Mouse (Mus musculus) brown adipose tissue, adult 24 weeks (tissue): Measurements from ENCODE around the gene Naa15. TPM values are rescaled to one million over a fixed set of nuclear protein-coding genes. Genes with fewer than 3 reads are reported as not detected.
A peak's percentile ranks its signal among the peaks of the same experiment; 100 is the strongest.

Source experiments
- H3K27ac ChIP-seq: fragments of 200-500 bp; replicated peaks from 2 replicates; pipeline ENCODE4 v1.5.1; 2012; ENCODE audit warnings: low read depth, mild to moderate bottlenecking, low read length
- H3K4me1 ChIP-seq: fragments of 200-500 bp; 2 replicates; pipeline ENCODE4 v1.6.1; 2012; ENCODE audit warnings: low read length, mixed read lengths; ENCODE audit not compliant: control insufficient read depth, insufficient read depth, insufficient read length
- H3K4me3 ChIP-seq: fragments of 200-500 bp; 2 replicates; pipeline ENCODE4 v1.5.1; 2012; ENCODE audit warnings: low read depth, mild to moderate bottlenecking, low read length, moderate library complexity; ENCODE audit not compliant: insufficient read depth
- polyA plus RNA-seq: library from polyadenylated mRNA; stranded (reverse); fragments of >200 nt; gene quantifications from 2 replicates; pipeline ENCODE4 v1.2.4, GENCODE M21; 2012; ENCODE audit not compliant: missing spikeins, insufficient read depth, insufficient read length

Naa15 gene
- 22.5 and 26.8 TPM in 2 replicates for polyA plus RNA-seq

- peak within 1 kb of the TSS; percentile 83 for H3K27ac ChIP-seq
- peak within 1 kb of the TSS; percentile 93 for H3K4me3 ChIP-seq
- peaks cover 11% of the 10 kb centered on the region for H3K4me1 ChIP-seq
Measured at GRCm38 (mm10) chr3:51415098-51416072, at the start of gene Naa15. Gene Naa15, plus strand, starts transcription at chr3:51415148.

- Histone ChIP-seq H3K4me3 (no peak overlapping the region), H3K27ac (no peak overlapping the region), H3K4me1 (no peaks in the 10 kb centered on the region)
Measured at GRCm38 (mm10) chr3:51365517-51365882, 49.4 kb upstream of the Naa15 start.

- Histone ChIP-seq H3K27ac (no peak overlapping the region), H3K4me3 (no peak overlapping the region), H3K4me1 (no peaks in the 10 kb centered on the region)
Measured at GRCm38 (mm10) chr3:51366926-51367325, 48.0 kb upstream of the Naa15 start.

GRCm38 (mm10) chr3:51368011-51368410, 46.9 kb upstream of the Naa15 start:
- no peak overlapping the region for H3K27ac ChIP-seq
- H3K4me1 ChIP-seq, result peaks cover 3% of the 10 kb centered on the region; the same call in 1 of the 2 replicates
- H3K4me3 ChIP-seq, result no peak overlapping the region

GRCm38 (mm10) chr3:51371826-51372225, 43.1 kb upstream of the Naa15 start:
- H3K4me1 ChIP-seq, result peaks cover 3% of the 10 kb centered on the region; the same call in 1 of the 2 replicates
- H3K4me3 ChIP-seq, result no peak overlapping the region
- H3K27ac ChIP-seq, result no peak overlapping the region

- peak overlapping the region; percentile 50 for H3K27ac ChIP-seq
- peaks cover 3% of the 10 kb centered on the region; the same call in 1 of the 2 replicates for H3K4me1 ChIP-seq
- H3K4me3 ChIP-seq, result peak overlapping the region; percentile 33; the same call in 1 of the 2 replicates
Measured at GRCm38 (mm10) chr3:51372883-51373282, 42.1 kb upstream of the Naa15 start.

GRCm38 (mm10) chr3:51373544-51373943, 41.4 kb upstream of the Naa15 start:
- H3K4me1 ChIP-seq, result peaks cover 3% of the 10 kb centered on the region; the same call in 1 of the 2 replicates
- H3K27ac ChIP-seq, result no peak overlapping the region
- H3K4me3 ChIP-seq, result no peak overlapping the region

- H3K4me3 ChIP-seq, result no peak overlapping the region
- peaks cover 3% of the 10 kb centered on the region; the same call in 1 of the 2 replicates for H3K4me1 ChIP-seq
- no peak overlapping the region for H3K27ac ChIP-seq
Measured at GRCm38 (mm10) chr3:51375307-51376265, 39.4 kb upstream of the Naa15 start.

GRCm38 (mm10) chr3:51377878-51378664, 36.9 kb upstream of the Naa15 start:
- H3K4me3 ChIP-seq, result peak overlapping the region; percentile 55
- 0 out of 2 replicates have a peak overlapping the region, but pooled peaks have one; percentile 12 for H3K27ac ChIP-seq

GRCm38 (mm10) chr3:51378665-51378946, 36.3 kb upstream of the Naa15 start:
- H3K4me1 ChIP-seq, result no peaks in the 10 kb centered on the region
- H3K4me3 ChIP-seq, result peak overlapping the region; percentile 55
- 0 out of 2 replicates have a peak overlapping the region, but pooled peaks have one; percentile 12 for H3K27ac ChIP-seq

More at GRCm38 (mm10) chr3:51377878-51378664, 36.9 kb upstream of the Naa15 start:
- H3K4me1 ChIP-seq, result no peaks in the 10 kb centered on the region

GRCm38 (mm10) chr3:51379786-51380659, 34.9 kb upstream of the Naa15 start:
- Histone ChIP-seq H3K4me3 (no peak overlapping the region), H3K27ac (peak overlapping the region; percentile 48; the same call in 1 of the 2 replicates), H3K4me1 (no peaks in the 10 kb centered on the region)

- H3K4me1 ChIP-seq, result no peaks in the 10 kb centered on the region
- H3K4me3 ChIP-seq, result no peak overlapping the region
- H3K27ac ChIP-seq, result no peak overlapping the region
Measured at GRCm38 (mm10) chr3:51380660-51381014, 34.3 kb upstream of the Naa15 start.

- no peaks in the 10 kb centered on the region for H3K4me1 ChIP-seq
- H3K27ac ChIP-seq, result no peak overlapping the region
- H3K4me3 ChIP-seq, result no peak overlapping the region
Measured at GRCm38 (mm10) chr3:51383409-51383808, 31.5 kb upstream of the Naa15 start.
